Mouse (Mus musculus): Measurements from ENCODE around the gene Ssmem1. TPM values are rescaled to one million over a fixed set of nuclear protein-coding genes. Genes with fewer than 3 reads are reported as not detected.

Ssmem1 gene
- total RNA-seq (2021): under 1 TPM; 0.50 to 0.96 TPM

DNA sequence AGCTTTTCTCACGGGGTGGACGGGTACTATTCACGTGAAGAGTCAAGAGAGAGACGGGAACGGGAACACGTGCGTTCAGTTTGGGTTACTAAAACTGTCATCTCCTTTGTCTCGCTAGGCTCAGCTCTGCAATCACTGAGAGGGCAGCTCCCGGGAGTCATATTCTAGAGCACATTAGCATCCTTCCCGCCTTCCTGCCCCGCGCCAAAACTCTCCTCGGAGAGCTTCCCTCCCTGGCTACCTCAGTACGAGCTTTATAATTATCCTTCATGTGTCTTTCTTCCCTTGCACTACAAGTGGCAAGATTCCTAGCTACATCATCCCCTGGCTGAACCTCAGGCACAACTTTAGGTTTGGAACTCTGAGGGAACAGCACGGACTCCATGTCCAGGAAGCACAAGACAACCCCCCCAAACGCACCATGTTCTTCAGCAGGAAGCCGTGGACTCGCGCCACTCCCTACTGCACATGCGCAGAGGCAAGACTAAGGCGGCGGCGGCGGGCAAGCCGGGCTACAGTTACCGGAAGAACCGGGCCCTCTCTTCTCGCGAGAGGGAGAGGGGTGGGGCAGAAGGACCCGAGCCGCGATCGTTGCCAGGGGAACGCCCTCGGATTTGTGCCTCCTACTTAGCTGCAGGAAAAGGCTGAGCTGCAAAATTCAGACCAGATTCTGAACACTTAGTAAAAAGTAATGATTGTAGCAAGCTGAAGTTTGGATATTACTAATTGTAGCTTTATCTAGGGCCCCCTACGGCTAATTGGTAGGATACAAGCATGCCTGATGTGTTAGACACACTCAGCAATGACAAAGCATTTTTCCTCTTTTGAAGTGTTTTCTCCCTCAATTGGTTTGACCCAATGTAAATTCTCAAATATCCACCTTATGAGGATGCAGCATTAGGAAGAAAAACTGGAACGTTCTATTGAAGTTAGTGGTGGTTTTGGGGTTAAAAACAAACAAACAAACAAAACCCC lies at the start of gene Ssmem1, which contains the start of gene Tmem209:
TSS of gene Ssmem1 (plus strand) at position 585 of the 975 bp plus-strand sequence.
TSS of gene Tmem209 (minus strand) at position 519 of the 975 bp plus-strand sequence.
- DNase-seq (ENCODE audit: low spot score in 2 of 2): peak; percentile 99
- intact Hi-C loops (cut with DNase I): loop anchor here (2.0 kb wide), 2 partner anchors 37 to 49 kb away; no protein-coding TSS in a partner anchor

DNA sequence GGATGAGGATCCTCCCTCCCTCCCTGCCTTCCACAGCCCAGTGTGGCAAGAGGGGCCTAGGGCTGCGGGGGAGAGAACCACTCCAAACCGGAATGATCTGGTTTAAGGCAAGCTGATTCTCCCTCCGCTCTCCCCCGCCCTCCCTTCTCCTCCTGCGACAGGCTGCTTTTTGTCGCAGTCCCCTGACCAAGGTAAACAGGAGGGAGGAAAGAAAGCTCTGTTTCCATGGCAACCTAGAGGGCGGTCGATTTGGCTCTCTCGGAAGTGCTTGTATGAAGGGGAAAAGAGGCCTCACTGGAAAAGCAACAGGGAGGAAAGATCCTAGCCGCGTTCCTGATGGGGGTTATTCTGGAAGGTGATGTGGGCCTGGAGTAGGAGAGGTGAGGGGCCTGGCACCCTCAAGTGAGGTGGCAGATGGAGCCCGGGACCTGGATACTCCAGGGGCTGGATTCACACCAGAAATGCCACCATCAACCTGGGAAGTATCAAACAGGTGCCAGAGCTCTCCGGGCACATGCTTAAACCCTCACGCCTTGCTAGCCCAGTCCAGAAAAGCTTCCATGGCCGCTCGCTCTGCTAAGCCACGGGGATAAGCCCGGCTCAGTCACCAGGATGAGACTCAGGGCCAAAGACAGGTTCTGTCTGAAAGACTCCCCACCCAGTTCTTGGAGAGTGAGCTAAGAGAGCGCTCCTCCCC lies 48.8 kb upstream of the Ssmem1 start:
- peak; percentile 84 to 96 for DNase-seq (ENCODE audit: low spot score in 2 of 2)
- intact Hi-C loops (cut with DNase I): loop anchor here (1.0 to 5.0 kb wide), 4 partner anchors 48 to 521 kb away; partner anchors contain the start of genes Klhdc10, Ssmem1 and Tmem209

DNA sequence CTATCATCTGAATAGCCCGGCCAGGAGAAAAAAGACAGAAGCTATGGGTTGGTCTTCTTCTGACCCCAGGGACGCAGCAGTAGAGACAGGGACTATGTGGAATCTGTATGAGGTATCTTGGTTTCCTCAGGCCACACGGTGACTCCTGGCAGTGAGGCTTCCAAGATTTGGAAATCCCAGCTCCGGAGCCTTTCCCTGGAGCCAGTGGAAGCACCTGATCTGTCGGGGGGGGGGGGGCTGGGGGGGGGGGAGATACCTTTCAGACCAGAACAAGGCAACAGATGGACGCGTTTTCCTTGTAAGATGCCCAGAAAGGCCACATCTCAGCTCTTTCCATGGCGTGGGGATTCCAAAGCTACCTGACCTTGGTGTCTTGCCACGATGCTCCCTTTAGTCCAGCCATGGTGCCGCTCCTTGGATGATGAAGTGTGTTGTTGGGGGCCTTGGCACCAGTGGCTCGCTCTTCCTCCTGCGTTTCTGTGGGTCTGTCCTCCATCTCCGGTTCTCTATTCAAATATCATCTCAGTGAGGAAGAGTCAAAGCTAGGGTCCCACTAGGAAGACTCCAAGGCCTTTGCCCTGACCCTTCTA lies 47.8 kb upstream of the Ssmem1 start:
- intact Hi-C loops (cut with DNase I): loop anchor here (2.0 to 5.0 kb wide), 3 partner anchors 47 to 520 kb away; partner anchors contain the start of genes Ssmem1 and Tmem209
- no peak for DNase-seq (ENCODE audit: low spot score in 2 of 2)

GRCm38 (mm10) chr6:30462822-30463221 lies 46.8 kb upstream of the Ssmem1 start:
- intact Hi-C loops (cut with DNase I): loop anchor here (5.0 kb wide), 2 partner anchors 84 to 519 kb away; no protein-coding TSS in a partner anchor
- no peak for DNase-seq (ENCODE audit: low spot score in 2 of 2)

DNA sequence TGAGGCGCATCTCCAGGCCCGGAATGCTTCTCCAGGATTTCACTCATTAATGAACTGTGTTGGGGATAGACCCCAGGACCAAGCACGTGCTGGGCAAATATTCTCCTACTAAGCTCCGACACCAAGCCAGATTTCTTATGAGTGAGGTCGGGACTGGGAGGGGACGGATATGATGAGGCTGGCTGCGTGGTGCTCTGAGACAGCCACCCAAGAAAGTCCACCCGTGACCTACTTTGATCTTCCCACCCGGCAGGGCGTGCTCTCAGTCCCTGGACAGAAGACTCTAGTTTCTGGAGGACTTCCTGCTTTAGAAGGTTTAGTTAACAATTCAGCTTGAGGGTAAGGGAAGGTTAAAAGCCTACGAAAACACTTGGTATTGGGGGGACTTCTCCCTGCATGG lies 44.1 kb upstream of the Ssmem1 start:
- intact Hi-C loops (cut with DNase I): no loop called here
- no peak for DNase-seq (ENCODE audit: low spot score in 2 of 2)

DNA sequence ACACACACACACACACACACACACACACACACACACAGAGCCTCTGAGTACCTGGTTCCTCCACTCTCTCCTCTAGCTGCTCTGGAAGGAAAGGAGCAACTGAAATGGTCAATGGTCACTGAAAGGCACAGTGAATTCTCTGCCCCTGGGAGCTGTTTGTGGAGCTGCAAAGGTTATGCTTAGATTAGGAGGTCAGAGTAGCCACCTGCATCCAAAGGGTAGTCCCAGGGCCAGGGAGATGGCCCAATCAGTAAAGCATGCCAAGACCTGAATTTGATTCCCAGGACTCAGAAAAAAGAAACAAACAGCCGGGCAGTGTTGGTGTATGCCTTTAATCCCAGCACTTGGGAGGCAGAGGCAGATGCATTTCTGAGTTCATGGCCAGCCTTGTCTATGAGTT lies 41.6 kb upstream of the Ssmem1 start:
- intact Hi-C loops (cut with DNase I): loop anchor here (2.0 kb wide), 1 partner anchor 65 kb away; no protein-coding TSS in a partner anchor
- no peak for DNase-seq (ENCODE audit: low spot score in 2 of 2)

DNA sequence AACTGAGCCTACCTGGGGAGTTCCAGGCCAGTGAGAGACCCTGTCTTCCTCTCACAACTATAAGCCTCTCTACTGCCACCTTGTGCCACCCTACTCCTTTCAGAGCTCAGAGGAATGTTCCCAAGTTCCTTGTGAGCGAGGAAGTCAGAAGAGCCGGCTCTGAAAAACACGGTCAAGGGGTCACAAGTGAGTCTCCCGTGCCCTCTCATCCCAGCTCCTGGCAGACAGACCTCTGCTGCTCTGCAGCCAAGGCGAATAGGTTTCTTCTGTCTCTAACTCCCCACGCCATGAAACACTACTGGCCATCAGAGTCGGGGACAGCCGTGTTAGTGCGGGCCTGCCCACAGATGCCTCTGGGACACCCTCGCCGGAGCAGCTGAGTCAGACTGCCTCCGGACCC lies 41.0 kb upstream of the Ssmem1 start:
- peak in 1 of 2 experiments; percentile 40 for DNase-seq (ENCODE audit: low spot score in 2 of 2)
- intact Hi-C loops (cut with DNase I): loop anchor here (2.0 kb wide), 1 partner anchor 66 kb away; no protein-coding TSS in a partner anchor

DNA sequence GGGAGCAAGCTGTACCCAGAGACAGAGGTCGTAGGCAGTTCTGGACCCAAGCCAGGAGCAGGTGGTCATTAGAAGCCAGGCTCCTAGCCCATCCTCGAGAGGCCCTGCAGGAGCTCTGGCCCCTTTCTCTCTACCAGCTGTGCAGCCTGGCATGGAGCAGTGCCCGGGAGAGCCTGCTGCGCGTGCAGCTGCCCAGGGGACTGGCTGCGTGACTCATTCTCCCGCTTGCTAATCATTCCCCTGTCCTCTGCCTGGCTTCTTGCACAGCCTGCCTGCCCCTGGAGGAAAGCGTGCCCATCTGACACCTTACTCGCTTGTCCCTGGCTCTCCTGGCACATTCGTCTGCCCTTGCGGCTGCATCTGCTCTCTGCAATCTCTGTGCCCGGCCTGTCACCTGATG lies 40.3 kb upstream of the Ssmem1 start:
- DNase-seq (ENCODE audit: low spot score in 2 of 2): peak in 1 of 2 experiments; percentile 38
- intact Hi-C loops (cut with DNase I): loop anchor here (2.0 kb wide), 1 partner anchor 67 kb away; no protein-coding TSS in a partner anchor

- intact Hi-C loops (cut with DNase I): no loop called here
Measured at GRCm38 (mm10) chr6:30471706-30472105, 37.9 kb upstream of the Ssmem1 start.

GRCm38 (mm10) chr6:30476025-30476765 lies 33.5 kb upstream of the Ssmem1 start:
- intact Hi-C loops (cut with DNase I): no loop called here
- no peak for DNase-seq (ENCODE audit: low spot score in 2 of 2)

More at GRCm38 (mm10) chr6:30471706-30472105, 37.9 kb upstream of the Ssmem1 start:
- DNase-seq (ENCODE audit: low spot score in 2 of 2): no peak

DNA sequence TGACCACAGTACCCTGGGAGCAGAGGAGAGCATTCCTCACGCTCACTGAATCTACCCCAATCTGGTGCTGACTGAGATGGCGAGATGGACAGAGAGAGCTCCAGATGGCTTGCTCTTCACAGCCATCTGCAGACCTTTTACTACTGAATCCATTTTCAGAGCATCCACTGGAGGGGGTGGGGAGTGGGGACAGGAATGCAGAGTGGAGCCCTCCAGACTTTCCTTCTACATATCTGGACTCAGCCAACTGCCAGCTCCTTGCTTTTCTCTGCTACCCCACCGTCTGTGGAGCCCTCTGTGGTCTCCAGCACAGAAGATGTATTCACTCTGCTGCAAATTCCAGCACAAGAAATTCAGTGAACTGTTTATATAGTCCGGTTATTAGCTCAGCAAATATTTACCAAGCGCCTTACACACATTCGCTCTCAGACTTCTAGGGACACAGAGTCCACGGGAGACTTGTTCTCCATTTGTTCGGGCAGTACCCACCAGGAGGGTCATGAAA lies 32.4 kb upstream of the Ssmem1 start:
- intact Hi-C loops (cut with DNase I): no loop called here
- DNase-seq (ENCODE audit: low spot score in 2 of 2): no peak

DNA sequence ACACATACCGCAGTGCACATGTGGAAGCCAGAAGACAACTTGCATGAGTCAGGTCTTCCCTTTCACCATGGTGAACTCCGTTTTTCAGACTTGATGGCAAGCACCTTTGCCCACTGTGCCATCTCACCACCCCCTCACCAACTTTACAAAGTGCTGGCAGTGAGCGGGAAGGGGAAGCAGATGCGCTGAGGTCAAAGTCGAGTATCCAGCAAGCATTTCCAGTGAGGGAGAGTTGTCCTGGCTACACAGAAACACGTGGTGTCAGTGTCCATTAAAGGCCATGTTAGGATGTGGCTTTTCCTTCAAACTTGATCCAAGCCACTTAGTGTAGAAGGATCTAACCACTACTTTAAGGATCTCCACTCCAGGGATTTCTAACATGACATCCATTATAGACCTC lies 31.9 kb upstream of the Ssmem1 start:
- intact Hi-C loops (cut with DNase I): no loop called here
- no peak for DNase-seq (ENCODE audit: low spot score in 2 of 2)

- no peak for DNase-seq (ENCODE audit: low spot score in 2 of 2)
- intact Hi-C loops (cut with DNase I): no loop called here
Measured at GRCm38 (mm10) chr6:30479418-30479817, 30.2 kb upstream of the Ssmem1 start.

DNA sequence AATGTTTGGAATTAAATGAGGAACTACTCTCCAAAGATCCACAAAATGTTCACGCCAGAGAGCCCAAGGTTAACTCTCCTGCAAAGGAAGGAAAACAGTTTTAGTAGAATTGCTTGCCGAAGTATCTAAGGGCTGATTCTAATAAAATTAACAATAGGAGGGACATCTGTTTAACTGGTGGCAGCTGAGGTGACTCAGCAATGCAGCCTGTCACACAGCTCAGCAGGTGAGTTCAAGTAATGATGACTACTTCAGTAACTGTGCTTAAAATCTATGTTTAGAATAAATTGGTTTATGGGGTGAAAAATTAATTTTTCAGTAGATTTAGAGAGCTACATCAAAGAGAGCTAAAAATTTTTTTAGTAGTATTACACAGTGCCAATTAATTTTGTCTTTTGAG lies 26.7 kb upstream of the Ssmem1 start:
- intact Hi-C loops (cut with DNase I): no loop called here

DNA sequence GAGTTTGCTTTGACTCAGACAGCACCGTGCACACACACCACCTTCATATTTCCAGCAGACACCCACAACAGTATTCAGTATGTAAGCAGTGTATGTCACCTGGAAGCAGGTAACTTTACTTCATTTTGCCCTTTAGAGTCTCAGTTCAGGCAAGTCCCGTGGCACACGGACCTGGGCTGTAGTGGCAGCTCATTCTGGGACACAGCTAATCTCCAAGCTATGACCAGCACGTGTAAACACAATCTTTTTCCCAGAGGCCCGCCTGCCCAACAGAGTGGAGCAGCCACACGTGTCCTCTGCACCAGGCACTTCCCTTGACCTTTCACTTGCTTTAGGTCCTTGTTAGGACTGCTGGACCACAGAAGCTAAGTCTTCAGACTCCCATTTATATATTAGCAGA lies 23.1 kb upstream of the Ssmem1 start:
- no peak for DNase-seq (ENCODE audit: low spot score in 2 of 2)
- intact Hi-C loops (cut with DNase I): no loop called here

More for the DNA sequence above, 26.7 kb upstream of the Ssmem1 start:
- DNase-seq (ENCODE audit: low spot score in 2 of 2): no peak

GRCm38 (mm10) chr6:30499049-30499448 lies 10.6 kb upstream of the Ssmem1 start:
- DNase-seq (ENCODE audit: low spot score in 2 of 2): no peak
- intact Hi-C loops (cut with DNase I): no loop called here

GRCm38 (mm10) chr6:30508824-30509223 lies 825 bp upstream of the Ssmem1 start:
- intact Hi-C loops (cut with DNase I): loop anchor here (2.0 kb wide), 2 partner anchors 38 to 48 kb away; no protein-coding TSS in a partner anchor

GRCm38 (mm10) chr6:30510291-30510690 lies 642 bp downstream of the Ssmem1 start:
- intact Hi-C loops (cut with DNase I): no loop called here
- no peak for DNase-seq (ENCODE audit: low spot score in 2 of 2)

More at GRCm38 (mm10) chr6:30508824-30509223, 825 bp upstream of the Ssmem1 start:
- DNase-seq (ENCODE audit: low spot score in 2 of 2): no peak

DNA sequence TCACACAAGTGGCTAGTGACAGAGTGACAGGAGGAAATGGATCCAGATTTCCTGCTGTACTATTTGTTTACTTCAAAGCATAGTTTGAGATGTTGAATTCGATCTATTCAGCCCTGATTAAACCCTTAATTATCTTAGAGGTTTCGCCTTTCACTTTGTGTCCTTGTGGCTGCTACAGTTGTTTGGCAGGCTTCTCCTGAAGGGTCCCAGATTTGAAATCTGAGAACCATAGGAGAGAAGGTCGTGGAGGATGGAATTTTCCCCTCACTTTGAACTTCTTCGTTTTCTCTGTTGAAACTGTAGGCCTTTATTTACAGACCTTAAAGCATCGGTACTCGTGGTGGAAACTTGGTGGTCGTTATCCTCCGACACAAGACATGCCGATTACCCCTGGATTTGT lies 4.6 kb downstream of the Ssmem1 start:
- intact Hi-C loops (cut with DNase I): no loop called here
- DNase-seq (ENCODE audit: low spot score in 2 of 2): no peak

Data from left cerebral cortex, postnatal 25 days (tissue).